Mouse (Mus musculus) hindbrain, embryonic 15.5 days (tissue): Measurements from ENCODE around the gene Nenf. TPM values are rescaled to one million over a fixed set of nuclear protein-coding genes. Genes with fewer than 3 reads are reported as not detected.

Source experiments
- ATAC-seq: fragments of 200-750 bp; cut with Nextera tagmentation; 2 replicates; pipeline ENCODE4 v1.8.0; 2017; ENCODE audit warnings: low read depth, moderate number of reproducible peaks, moderate TSS enrichment; ENCODE audit not compliant: low FRiP score
- H3K27ac ChIP-seq: fragments of 300-500 bp; sonication (generic); replicated peaks from 2 replicates; pipeline ENCODE4 v1.5.1; 2015; ENCODE audit warnings: mild to moderate bottlenecking, inconsistent platforms
- H3K27me3 ChIP-seq: fragments of 300-500 bp; sonication (generic); 2 replicates; pipeline ENCODE4 v1.6.1; 2015; ENCODE audit warnings: control low read depth, inconsistent platforms
- H3K36me3 ChIP-seq: fragments of 300-500 bp; sonication (generic); 2 replicates; pipeline ENCODE4 v1.6.1; 2015; ENCODE audit warnings: control low read depth, inconsistent platforms
- H3K4me1 ChIP-seq: fragments of 300-500 bp; sonication (generic); replicated peaks from 2 replicates; pipeline ENCODE4 v1.6.1; 2015; ENCODE audit warnings: control low read depth, inconsistent platforms
- H3K4me2 ChIP-seq: fragments of 300-500 bp; sonication (generic); 2 replicates; pipeline ENCODE4 v1.6.1; 2015; ENCODE audit warnings: moderate library complexity, mild to moderate bottlenecking, inconsistent platforms
- H3K4me3 ChIP-seq: fragments of 300-500 bp; sonication (generic); 2 replicates; pipeline ENCODE4 v1.5.1; 2015; ENCODE audit warnings: mild to moderate bottlenecking, inconsistent platforms
- H3K9ac ChIP-seq: fragments of 300-500 bp; sonication (generic); 2 replicates; pipeline ENCODE4 v1.6.1; 2015; ENCODE audit warnings: inconsistent platforms
- H3K9me3 ChIP-seq: fragments of 300-500 bp; sonication (generic); 2 replicates; pipeline ENCODE4 v1.6.1; 2016; ENCODE audit warnings: control low read depth, inconsistent platforms
- WGBS: fragments of 180-500 bp; shearing (Covaris S2); methylation state at CpG from one replicate; pipeline ENCODE4 v1.1.7; 2015; 5-methylcytosine and 5-hydroxymethylcytosine counted together
- polyA plus RNA-seq: library from polyadenylated mRNA; unstranded; fragments of >200 nt; fragmentation: Nextera tagmentation; extraction: Ambion mirVana; gene quantifications from 2 replicates; pipeline ENCODE4 v1.2.1, GENCODE M21; 2015

The Nenf gene
- polyA plus RNA-seq, 1 experiment from 2014 or later, result 138 TPM

DNA sequence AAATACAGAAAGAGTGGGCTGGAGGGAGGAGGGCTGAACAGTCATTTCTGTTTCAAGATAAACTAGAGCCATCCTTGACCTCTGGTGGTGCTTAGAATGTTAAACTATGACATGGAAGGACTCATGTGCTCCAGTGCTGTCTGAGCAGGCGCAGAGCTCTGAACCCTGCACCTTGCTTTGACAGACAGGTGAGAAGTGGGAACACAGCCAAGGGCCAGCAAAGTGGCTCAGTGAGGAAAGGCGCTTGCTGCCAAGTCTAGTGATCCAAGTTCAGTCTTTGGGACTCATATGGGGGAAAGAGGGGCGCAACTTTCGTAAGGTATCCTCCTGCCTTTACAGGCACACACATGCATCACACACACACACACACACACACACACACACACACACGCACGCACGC, 41.8 kb downstream of the Nenf start:
- Histone ChIP-seq H3K27me3 (no peaks in the 10 kb centered on the region), H3K36me3 (no peaks in the 10 kb centered on the region), H3K4me3 (no peak overlapping the region), H3K4me2 (no peak overlapping the region), H3K9me3 (no peaks in the 10 kb centered on the region), H3K9ac (no peak overlapping the region), H3K4me1 (no peaks in the 10 kb centered on the region), H3K27ac (no peak overlapping the region)
- no peak for ATAC-seq
- 97% methylated on average over 7 of the region's 7 CpGs for WGBS

- Histone ChIP-seq H3K36me3 (no peaks in the 10 kb centered on the region), H3K4me1 (no peaks in the 10 kb centered on the region), H3K4me3 (no peak overlapping the region), H3K9me3 (no peaks in the 10 kb centered on the region), H3K27me3 (no peaks in the 10 kb centered on the region), H3K27ac (no peak overlapping the region), H3K9ac (no peak overlapping the region), H3K4me2 (no peak overlapping the region)
- 0 out of 2 replicates have a peak, but pooled peaks have one; percentile 23 for ATAC-seq
- 5% methylated on average over 12 of the region's 12 CpGs for WGBS
Measured at GRCm38 (mm10) chr1:191275527-191275926, 42.5 kb downstream of the Nenf start.

DNA sequence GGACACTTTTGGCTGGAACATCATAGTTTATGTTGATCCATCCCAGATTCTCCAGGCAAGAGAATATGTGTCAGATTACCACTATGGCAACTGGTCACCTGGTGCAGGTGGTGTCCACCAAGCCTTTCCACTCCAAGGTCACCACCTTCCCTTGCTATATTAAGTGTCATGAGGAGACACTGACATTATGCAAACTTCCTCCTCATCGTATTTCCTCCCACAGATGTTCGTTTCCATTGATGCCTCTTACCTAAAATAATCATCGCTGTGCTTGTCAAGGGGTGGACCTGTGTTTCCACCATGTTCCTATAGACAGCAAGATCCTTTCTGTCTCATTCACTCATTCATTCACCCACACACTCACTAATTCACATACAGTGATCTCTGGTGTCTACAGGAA, 45.3 kb downstream of the Nenf start:
- no peaks in the 10 kb centered on the region for H3K9me3 ChIP-seq
- H3K36me3 ChIP-seq, result no peaks in the 10 kb centered on the region
- no peak overlapping the region for H3K4me3 ChIP-seq
- H3K4me2 ChIP-seq, result no peak overlapping the region
- H3K27me3 ChIP-seq, result no peaks in the 10 kb centered on the region
- 90% methylated on average over 3 of the region's 3 CpGs for WGBS
- H3K27ac ChIP-seq, result no peak overlapping the region
- no peaks in the 10 kb centered on the region for H3K4me1 ChIP-seq
- ATAC-seq, result no peak
- no peak overlapping the region for H3K9ac ChIP-seq

- whole genome bisulfite sequencing, result 77% methylated on average over 8 of the region's 8 CpGs
- Histone ChIP-seq H3K36me3 (no peaks in the 10 kb centered on the region), H3K9ac (no peak overlapping the region), H3K4me3 (no peak overlapping the region), H3K27ac (no peak overlapping the region), H3K9me3 (no peaks in the 10 kb centered on the region), H3K4me1 (no peaks in the 10 kb centered on the region), H3K4me2 (no peak overlapping the region), H3K27me3 (no peaks in the 10 kb centered on the region)
- ATAC-seq, result no peak
Measured at GRCm38 (mm10) chr1:191269648-191269952, 48.4 kb downstream of the Nenf start.

DNA sequence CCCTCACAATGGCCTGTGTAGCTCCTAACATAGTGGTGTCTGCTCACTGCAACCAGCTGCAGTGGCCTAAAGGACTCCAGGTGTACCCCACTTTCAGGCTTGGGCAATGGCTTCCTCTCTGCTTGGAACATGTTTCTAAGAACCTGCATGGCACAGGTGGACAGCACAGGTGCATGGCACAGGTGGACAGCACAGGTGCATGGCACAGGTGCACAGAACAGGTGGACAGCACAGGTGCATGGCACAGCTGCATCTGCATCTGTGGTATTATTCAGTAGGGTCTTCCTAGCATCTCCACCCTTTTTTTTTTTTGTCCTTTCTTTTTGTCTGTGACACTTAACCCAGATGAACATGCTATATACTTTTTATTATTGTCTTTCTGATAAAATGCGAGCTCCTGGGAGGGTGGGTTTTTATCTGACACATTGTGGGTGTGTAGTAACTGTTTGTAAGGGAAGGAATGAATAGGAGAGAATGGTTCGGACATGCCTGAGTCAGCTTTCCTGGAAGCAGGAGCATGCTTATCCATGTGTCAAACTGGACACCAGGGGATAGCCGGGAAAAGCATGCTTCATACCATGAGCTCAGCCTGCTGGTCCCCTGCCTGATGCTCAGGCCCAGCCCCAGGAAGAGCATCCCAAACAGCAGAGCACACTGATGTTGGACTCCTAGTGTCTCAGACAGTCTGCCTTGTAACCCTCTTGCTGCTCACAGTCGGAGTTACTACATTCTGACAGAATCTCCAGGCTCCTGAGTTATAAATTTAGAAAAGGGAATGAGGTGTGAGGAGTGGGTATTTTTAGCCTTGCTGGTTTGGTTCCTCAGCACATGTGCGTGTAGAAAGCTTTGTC, 49.0 kb downstream of the Nenf start:
- H3K27ac ChIP-seq, result no peak overlapping the region
- no peaks in the 10 kb centered on the region for H3K36me3 ChIP-seq
- no peak overlapping the region for H3K4me3 ChIP-seq
- H3K27me3 ChIP-seq, result no peaks in the 10 kb centered on the region
- 72% methylated on average over 5 of the region's 5 CpGs for WGBS
- H3K9ac ChIP-seq, result no peak overlapping the region
- no peaks in the 10 kb centered on the region for H3K9me3 ChIP-seq
- no peaks in the 10 kb centered on the region for H3K4me1 ChIP-seq
- no peak overlapping the region for H3K4me2 ChIP-seq
- ATAC-seq, result no peak

- Histone ChIP-seq H3K4me3 (no peak overlapping the region), H3K27ac (no peak overlapping the region), H3K4me2 (no peak overlapping the region), H3K9ac (no peak overlapping the region), H3K27me3 (no peaks in the 10 kb centered on the region), H3K4me1 (no peaks in the 10 kb centered on the region), H3K9me3 (no peaks in the 10 kb centered on the region), H3K36me3 (no peaks in the 10 kb centered on the region)
- ATAC-seq, result no peak
- WGBS, result 45% methylated on average over 5 of the region's 5 CpGs
Measured at GRCm38 (mm10) chr1:191267856-191268255, 50.1 kb downstream of the Nenf start.

DNA sequence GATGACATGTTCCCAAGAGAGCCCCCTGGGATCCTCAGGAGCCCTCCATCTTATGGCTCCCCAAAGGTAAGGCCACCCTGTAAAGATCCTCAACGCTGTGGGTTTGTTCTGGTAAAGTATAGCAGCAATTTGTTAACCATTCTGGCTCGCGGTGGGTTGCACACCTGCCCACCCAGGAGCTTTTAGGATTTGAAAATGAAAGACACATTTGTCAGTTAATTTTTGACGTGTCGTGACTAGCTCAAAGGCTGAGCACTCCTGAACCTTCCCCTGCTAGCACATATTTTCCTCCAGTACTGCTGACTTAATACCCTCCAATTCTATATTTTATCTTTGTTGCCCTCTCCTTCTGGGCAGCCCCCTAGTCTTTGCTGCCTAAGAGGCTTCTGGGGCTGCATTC, 50.8 kb downstream of the Nenf start:
- H3K36me3 ChIP-seq, result no peaks in the 10 kb centered on the region
- no peak overlapping the region for H3K9ac ChIP-seq
- no peak overlapping the region for H3K4me3 ChIP-seq
- no peak overlapping the region for H3K27ac ChIP-seq
- no peaks in the 10 kb centered on the region for H3K27me3 ChIP-seq
- WGBS, result 90% methylated on average over 5 of the region's 5 CpGs
- ATAC-seq, result no peak
- H3K9me3 ChIP-seq, result no peaks in the 10 kb centered on the region
- H3K4me1 ChIP-seq, result no peaks in the 10 kb centered on the region
- H3K4me2 ChIP-seq, result no peak overlapping the region

DNA sequence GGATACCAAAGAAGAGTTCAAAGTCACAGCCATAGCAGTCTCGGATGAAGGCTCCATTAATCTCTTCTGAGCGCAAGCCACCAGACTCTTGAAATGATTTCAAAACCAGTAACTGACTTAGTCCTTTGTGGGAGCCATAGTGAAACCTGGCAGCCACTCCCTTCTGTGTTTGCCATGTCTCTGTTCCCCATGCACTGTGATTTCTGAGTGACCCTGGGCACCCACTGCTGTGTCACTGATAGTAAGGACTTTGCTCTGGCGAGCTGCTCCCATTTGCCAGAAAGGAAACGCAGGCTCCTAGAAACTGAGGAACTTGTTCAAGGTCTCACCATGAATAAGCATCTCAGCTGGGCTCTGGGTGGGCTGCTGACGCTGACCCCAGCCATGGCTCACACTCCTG, 54.5 kb downstream of the Nenf start:
- 93% methylated on average over 5 of the region's 5 CpGs for WGBS
- no peak for ATAC-seq
- H3K4me1 ChIP-seq, result no peaks in the 10 kb centered on the region

DNA sequence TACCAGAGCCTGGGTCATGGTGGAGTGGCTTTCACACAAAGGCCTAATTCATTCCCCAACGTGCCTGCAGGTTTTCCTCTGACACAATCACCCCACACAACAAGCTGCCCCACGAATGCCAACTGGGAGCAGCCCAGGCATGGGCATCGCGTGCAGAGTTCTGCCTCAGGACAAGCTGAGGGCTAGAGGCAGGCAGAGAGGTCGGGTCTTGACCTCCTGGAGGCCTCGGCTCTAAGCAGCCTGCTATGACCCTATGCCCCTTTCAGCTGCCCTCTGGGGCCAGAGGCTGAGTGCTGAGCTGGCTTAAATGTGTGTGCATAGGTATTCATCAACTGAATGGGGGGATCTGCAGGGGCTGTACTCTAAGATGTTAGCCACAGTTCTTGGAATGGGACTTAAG, 56.1 kb downstream of the Nenf start:
- 25% methylated on average over 6 of the region's 6 CpGs for WGBS
- no peaks in the 10 kb centered on the region for H3K27me3 ChIP-seq
- H3K4me3 ChIP-seq, result no peak overlapping the region
- H3K4me1 ChIP-seq, result no peaks in the 10 kb centered on the region
- no peaks in the 10 kb centered on the region for H3K9me3 ChIP-seq
- H3K36me3 ChIP-seq, result no peaks in the 10 kb centered on the region
- H3K4me2 ChIP-seq, result no peak overlapping the region
- no peak for ATAC-seq
- no peak overlapping the region for H3K9ac ChIP-seq
- no peak overlapping the region for H3K27ac ChIP-seq

More for the DNA sequence above, 54.5 kb downstream of the Nenf start:
- H3K27ac ChIP-seq, result no peak overlapping the region
- H3K36me3 ChIP-seq, result no peaks in the 10 kb centered on the region
- H3K9ac ChIP-seq, result no peak overlapping the region
- H3K4me2 ChIP-seq, result no peak overlapping the region
- no peaks in the 10 kb centered on the region for H3K9me3 ChIP-seq
- H3K4me3 ChIP-seq, result no peak overlapping the region
- no peaks in the 10 kb centered on the region for H3K27me3 ChIP-seq

GRCm38 (mm10) chr1:191259661-191260060, 58.3 kb downstream of the Nenf start:
- no peak overlapping the region for H3K27ac ChIP-seq
- ATAC-seq, result no peak
- 72% methylated on average over 5 of the region's 5 CpGs for WGBS
- H3K27me3 ChIP-seq, result no peaks in the 10 kb centered on the region
- no peak overlapping the region for H3K4me3 ChIP-seq
- H3K36me3 ChIP-seq, result no peaks in the 10 kb centered on the region
- H3K9ac ChIP-seq, result no peak overlapping the region
- no peak overlapping the region for H3K4me2 ChIP-seq
- H3K4me1 ChIP-seq, result no peaks in the 10 kb centered on the region
- no peaks in the 10 kb centered on the region for H3K9me3 ChIP-seq

DNA sequence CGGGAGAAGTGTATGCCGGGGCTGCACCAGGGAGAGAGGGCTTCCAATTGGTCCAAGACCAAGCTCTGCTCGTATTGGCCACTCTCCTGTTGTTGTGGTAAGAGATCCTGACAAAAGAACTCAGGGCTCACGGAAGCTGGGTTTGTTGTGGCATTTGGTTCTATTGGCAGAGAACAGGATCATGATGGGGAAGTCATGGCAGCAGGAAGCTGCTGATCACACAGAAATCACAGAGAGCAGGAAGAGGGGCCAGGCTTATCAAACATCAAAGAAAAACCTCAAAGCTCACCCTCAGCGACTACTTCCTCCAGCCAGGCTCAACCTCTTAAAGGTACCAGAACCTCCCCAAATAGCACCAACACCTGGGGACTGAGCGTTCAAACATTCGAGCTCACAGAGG, 58.9 kb downstream of the Nenf start:
- Histone ChIP-seq H3K4me3 (no peak overlapping the region), H3K27ac (no peak overlapping the region), H3K36me3 (no peaks in the 10 kb centered on the region), H3K27me3 (no peaks in the 10 kb centered on the region), H3K4me1 (no peaks in the 10 kb centered on the region), H3K4me2 (0 out of 2 replicates have a peak overlapping the region, but pooled peaks have one; percentile 6), H3K9ac (no peak overlapping the region), H3K9me3 (no peaks in the 10 kb centered on the region)
- 36% methylated on average over 7 of the region's 7 CpGs for WGBS
- ATAC-seq, result no peak

GRCm38 (mm10) chr1:191258521-191258920, 59.5 kb downstream of the Nenf start:
- Histone ChIP-seq H3K4me1 (no peaks in the 10 kb centered on the region), H3K9me3 (no peaks in the 10 kb centered on the region), H3K4me3 (no peak overlapping the region), H3K36me3 (no peaks in the 10 kb centered on the region), H3K9ac (no peak overlapping the region), H3K4me2 (no peak overlapping the region), H3K27me3 (no peaks in the 10 kb centered on the region), H3K27ac (no peak overlapping the region)
- ATAC-seq, result no peak
- 77% methylated on average over 3 of the region's 3 CpGs for WGBS

- Histone ChIP-seq H3K9ac (no peak overlapping the region), H3K4me2 (no peak overlapping the region), H3K9me3 (no peaks in the 10 kb centered on the region), H3K27ac (no peak overlapping the region), H3K27me3 (no peaks in the 10 kb centered on the region), H3K36me3 (no peaks in the 10 kb centered on the region), H3K4me3 (no peak overlapping the region), H3K4me1 (no peaks in the 10 kb centered on the region)
- WGBS, result 39% methylated on average over 2 of the region's 2 CpGs
- ATAC-seq, result no peak
Measured at GRCm38 (mm10) chr1:191257981-191258380, 60.0 kb downstream of the Nenf start.
